Mouse (Mus musculus) neural tube, embryonic 10.5 days (tissue): ENCODE measurements around the gene Prdm1.

Source experiments
- DNase-seq: peaks from one replicate; pipeline ENCODE4 v3.0.0-alpha.2; 2017; ENCODE audit warnings: low spot score; ENCODE audit errors: extremely low spot score

Prdm1 gene

GRCm38 (mm10) chr10:44457791-44458533 lies 70.3 kb downstream of the Prdm1 start:
- DNase-seq = no peak

GRCm38 (mm10) chr10:44456757-44457595 lies 71.3 kb downstream of the Prdm1 start:
- DNase-seq = peak; percentile 69

GRCm38 (mm10) chr10:44454753-44455152 lies 73.5 kb downstream of the Prdm1 start:
- no peak for DNase-seq

- no peak for DNase-seq
These were observed 74.2 kb downstream of the Prdm1 start for GRCm38 (mm10) chr10:44454111-44454510.

- no peak for DNase-seq
These were observed 77.5 kb downstream of the Prdm1 start for GRCm38 (mm10) chr10:44450835-44451234.

GRCm38 (mm10) chr10:44450108-44450507 lies 78.2 kb downstream of the Prdm1 start:
- DNase-seq = no peak

GRCm38 (mm10) chr10:44449666-44450065 lies 78.6 kb downstream of the Prdm1 start:
- DNase-seq = no peak

GRCm38 (mm10) chr10:44448165-44448564 lies 80.1 kb downstream of the Prdm1 start:
- no peak for DNase-seq

GRCm38 (mm10) chr10:44447406-44448139 lies 80.7 kb downstream of the Prdm1 start:
- DNase-seq = no peak

GRCm38 (mm10) chr10:44447001-44447400 lies 81.3 kb downstream of the Prdm1 start:
- no peak for DNase-seq

GRCm38 (mm10) chr10:44444415-44444814 lies 83.9 kb downstream of the Prdm1 start:
- no peak for DNase-seq

GRCm38 (mm10) chr10:44443696-44444095 lies 84.6 kb downstream of the Prdm1 start:
- DNase-seq = no peak

GRCm38 (mm10) chr10:44439732-44440131 lies 88.6 kb downstream of the Prdm1 start:
- no peak for DNase-seq

GRCm38 (mm10) chr10:44437614-44438013 lies 90.7 kb downstream of the Prdm1 start:
- no peak for DNase-seq

GRCm38 (mm10) chr10:44435956-44436355 lies 92.3 kb downstream of the Prdm1 start:
- DNase-seq = no peak

GRCm38 (mm10) chr10:44434702-44435181 lies 93.6 kb downstream of the Prdm1 start:
- DNase-seq = no peak

- no peak for DNase-seq
These were observed 96.1 kb downstream of the Prdm1 start for GRCm38 (mm10) chr10:44432235-44432634.

- no peak for DNase-seq
These were observed 96.6 kb downstream of the Prdm1 start for GRCm38 (mm10) chr10:44431689-44432088.

- no peak for DNase-seq
These were observed 99.0 kb downstream of the Prdm1 start for GRCm38 (mm10) chr10:44429177-44429888.

- DNase-seq = no peak
These were observed 100.4 kb downstream of the Prdm1 start for GRCm38 (mm10) chr10:44427891-44428361.

- no peak for DNase-seq
These were observed 100.9 kb downstream of the Prdm1 start for GRCm38 (mm10) chr10:44427426-44427825.
